Mouse (Mus musculus) heart, embryonic 13.5 days (tissue): ENCODE measurements around the gene Frmpd2. TPM values are rescaled to one million over a fixed set of nuclear protein-coding genes. Genes with fewer than 3 reads are reported as not detected.
"Not testable (repeated sequence)": the region's sequence is repeated elsewhere in the genome, so short reads cannot be mapped to it uniquely, and the experiment has no call there.

ENCODE experiments used
- ATAC-seq: fragments of 200-750 bp; cut with Nextera tagmentation; 2 replicates; pipeline ENCODE4 v1.8.0; 2017; ENCODE audit warnings: moderate TSS enrichment; ENCODE audit not compliant: insufficient number of reproducible peaks, low FRiP score, low TSS enrichment; ENCODE audit errors: extremely low read depth
- H3K27ac ChIP-seq: fragments of 300-500 bp; sonication (generic); replicated peaks from 2 replicates; pipeline ENCODE4 v1.5.1; 2015; ENCODE audit warnings: moderate library complexity, mild to moderate bottlenecking, inconsistent platforms
- H3K27me3 ChIP-seq: fragments of 300-500 bp; sonication (generic); replicated peaks from 2 replicates; pipeline ENCODE4 v1.6.1; 2015; ENCODE audit warnings: mild to moderate bottlenecking, inconsistent platforms
- H3K36me3 ChIP-seq: fragments of 300-500 bp; sonication (generic); 2 replicates; pipeline ENCODE4 v1.6.1; 2015; ENCODE audit warnings: mild to moderate bottlenecking, inconsistent platforms
- H3K4me1 ChIP-seq: fragments of 300-500 bp; sonication (generic); 2 replicates; pipeline ENCODE4 v1.6.1; 2015; ENCODE audit warnings: inconsistent platforms
- H3K4me2 ChIP-seq: fragments of 300-500 bp; sonication (generic); 2 replicates; pipeline ENCODE4 v1.6.1; 2015; ENCODE audit warnings: inconsistent platforms, mild to moderate bottlenecking, moderate library complexity
- H3K4me3 ChIP-seq: fragments of 300-500 bp; sonication (generic); 2 replicates; pipeline ENCODE4 v1.5.1; 2015; ENCODE audit warnings: moderate library complexity, mild to moderate bottlenecking, inconsistent platforms
- H3K9ac ChIP-seq: fragments of 300-500 bp; sonication (generic); 2 replicates; pipeline ENCODE4 v1.6.1; 2015; ENCODE audit warnings: inconsistent platforms, mild to moderate bottlenecking, moderate library complexity
- H3K9me3 ChIP-seq: fragments of 300-500 bp; sonication (generic); 2 replicates; pipeline ENCODE4 v1.6.1; 2016; ENCODE audit warnings: inconsistent platforms
- WGBS: fragments of 180-500 bp; shearing (Covaris S2); methylation state at CpG from one replicate; pipeline ENCODE4 v1.1.7; 2015; ENCODE audit warnings: mixed read lengths; 5-methylcytosine and 5-hydroxymethylcytosine counted together
- polyA plus RNA-seq: library from polyadenylated mRNA; unstranded; fragments of >200 nt; fragmentation: Nextera tagmentation; extraction: Ambion mirVana; gene quantifications from 2 replicates; pipeline ENCODE4 v1.2.1, GENCODE M21; 2015

Frmpd2 gene
- not detected in 2 replicates for polyA plus RNA-seq

GRCm38 (mm10) chr14:33471331-33471730 is at the start of gene Frmpd2:
Frmpd2 (plus strand) TSS chr14:33471696.
- H3K4me1 ChIP-seq, result peaks cover 12% of the 10 kb centered on the region
- H3K27me3 ChIP-seq, result no peaks in the 10 kb centered on the region
- H3K9me3 ChIP-seq, result no peaks in the 10 kb centered on the region
- H3K36me3 ChIP-seq, result no peaks in the 10 kb centered on the region
- H3K27ac ChIP-seq, result no peak within 1 kb of the TSS
- ATAC-seq, result no peak
- no peak within 1 kb of the TSS for H3K9ac ChIP-seq
- no peak within 1 kb of the TSS for H3K4me3 ChIP-seq
- 30% methylated on average over 3 of the region's 3 CpGs for WGBS
- H3K4me2 ChIP-seq, result no peak within 1 kb of the TSS

- Histone ChIP-seq H3K9ac (no peak overlapping the region), H3K36me3 (no peaks in the 10 kb centered on the region), H3K4me1 (peaks cover 12% of the 10 kb centered on the region; the same call in 1 of the 2 replicates), H3K9me3 (no peaks in the 10 kb centered on the region), H3K27ac (no peak overlapping the region), H3K4me2 (no peak overlapping the region), H3K27me3 (no peaks in the 10 kb centered on the region), H3K4me3 (no peak overlapping the region)
- ATAC-seq, result no peak
- WGBS, result 85% methylated on average over 1 of the region's 1 CpGs
Observed at GRCm38 (mm10) chr14:33423003-33423402, 48.5 kb upstream of the Frmpd2 start.

GRCm38 (mm10) chr14:33424124-33424523 is 47.4 kb upstream of the Frmpd2 start:
- H3K9ac ChIP-seq, result no peak overlapping the region

GRCm38 (mm10) chr14:33432485-33432884 is 39.0 kb upstream of the Frmpd2 start:
- 83% methylated on average over 4 of the region's 4 CpGs for WGBS
- ATAC-seq, H3K9ac ChIP-seq, H3K27me3 ChIP-seq, H3K27ac ChIP-seq, H3K4me2 ChIP-seq, H3K4me3 ChIP-seq, H3K4me1 ChIP-seq: not testable (repeated sequence)
- H3K9me3 ChIP-seq, result peaks cover 14% of the 10 kb centered on the region
- peaks cover 13% of the 10 kb centered on the region for H3K36me3 ChIP-seq

More at GRCm38 (mm10) chr14:33424124-33424523, 47.4 kb upstream of the Frmpd2 start:
- no peak overlapping the region for H3K4me3 ChIP-seq
- no peaks in the 10 kb centered on the region for H3K36me3 ChIP-seq
- H3K4me1 ChIP-seq, result peaks cover 12% of the 10 kb centered on the region; the same call in 1 of the 2 replicates
- H3K4me2 ChIP-seq, result no peak overlapping the region
- H3K9me3 ChIP-seq, result no peaks in the 10 kb centered on the region
- no peaks in the 10 kb centered on the region for H3K27me3 ChIP-seq
- H3K27ac ChIP-seq, result no peak overlapping the region
- ATAC-seq, result no peak

GRCm38 (mm10) chr14:33443780-33444179 is 27.7 kb upstream of the Frmpd2 start:
- Histone ChIP-seq H3K27me3 (peaks cover 2% of the 10 kb centered on the region), H3K4me2 (no peak overlapping the region), H3K9me3 (no peaks in the 10 kb centered on the region), H3K36me3 (no peaks in the 10 kb centered on the region), H3K9ac (no peak overlapping the region), H3K27ac (no peak overlapping the region), H3K4me3 (no peak overlapping the region), H3K4me1 (peaks cover 50% of the 10 kb centered on the region)
- ATAC-seq, result no peak
- WGBS, result 46% methylated on average over 2 of the region's 2 CpGs

- 37% methylated on average over 3 of the region's 3 CpGs for WGBS
- Histone ChIP-seq H3K9me3 (no peaks in the 10 kb centered on the region), H3K27me3 (peaks cover 19% of the 10 kb centered on the region), H3K4me1 (peaks cover 46% of the 10 kb centered on the region), H3K4me2 (peak overlapping the region; percentile 76), H3K36me3 (no peaks in the 10 kb centered on the region), H3K9ac (peak overlapping the region; percentile 98), H3K27ac (peak overlapping the region; percentile 94; the same call in 1 of the 2 replicates), H3K4me3 (peak overlapping the region; percentile 78)
- no peak for ATAC-seq
Observed at GRCm38 (mm10) chr14:33445962-33446361, 25.5 kb upstream of the Frmpd2 start.

GRCm38 (mm10) chr14:33446561-33447023 is 24.9 kb upstream of the Frmpd2 start:
- Histone ChIP-seq H3K4me1 (peaks cover 40% of the 10 kb centered on the region), H3K9ac (peak overlapping the region; percentile 98), H3K4me2 (peak overlapping the region; percentile 76), H3K9me3 (no peaks in the 10 kb centered on the region), H3K27me3 (peaks cover 24% of the 10 kb centered on the region), H3K36me3 (no peaks in the 10 kb centered on the region), H3K27ac (peak overlapping the region; percentile 94), H3K4me3 (peak overlapping the region; percentile 78)
- WGBS, result under 1% methylated on average over 57 of the region's 72 CpGs
- ATAC-seq, result peak; percentile 51

- H3K4me1 ChIP-seq, result peaks cover 36% of the 10 kb centered on the region
- H3K4me3 ChIP-seq, result peak within 1 kb of the TSS; percentile 78
- no peaks in the 10 kb centered on the region for H3K9me3 ChIP-seq
- peak within 1 kb of the TSS; percentile 94 for H3K27ac ChIP-seq
- H3K36me3 ChIP-seq, result no peaks in the 10 kb centered on the region
- peak within 1 kb of the TSS; percentile 76 for H3K4me2 ChIP-seq
- under 1% methylated on average over 69 of the region's 70 CpGs for WGBS
- H3K9ac ChIP-seq, result peak within 1 kb of the TSS; percentile 98
- peaks cover 24% of the 10 kb centered on the region for H3K27me3 ChIP-seq
- peak; percentile 99 for ATAC-seq
Observed at GRCm38 (mm10) chr14:33447027-33447569, 24.4 kb upstream of the Frmpd2 start, which contains the start of gene Mapk8. Mapk8 (minus strand) TSS chr14:33447158.

GRCm38 (mm10) chr14:33448276-33448675 is 23.2 kb upstream of the Frmpd2 start:
- peaks cover 24% of the 10 kb centered on the region for H3K27me3 ChIP-seq
- no peak overlapping the region for H3K9ac ChIP-seq
- peaks cover 27% of the 10 kb centered on the region for H3K4me1 ChIP-seq
- ATAC-seq, result no peak
- H3K4me2 ChIP-seq, result no peak overlapping the region
- H3K36me3 ChIP-seq, result no peaks in the 10 kb centered on the region
- no peak overlapping the region for H3K4me3 ChIP-seq
- WGBS, result 84% methylated on average over 4 of the region's 4 CpGs
- H3K9me3 ChIP-seq, result no peaks in the 10 kb centered on the region
- no peak overlapping the region for H3K27ac ChIP-seq

GRCm38 (mm10) chr14:33449296-33449840 is 22.1 kb upstream of the Frmpd2 start:
- 71% methylated on average over 2 of the region's 2 CpGs for WGBS
- Histone ChIP-seq H3K27me3 (peaks cover 24% of the 10 kb centered on the region), H3K9me3 (no peaks in the 10 kb centered on the region), H3K36me3 (no peaks in the 10 kb centered on the region), H3K4me3 (no peak overlapping the region), H3K9ac (no peak overlapping the region), H3K4me1 (peaks cover 16% of the 10 kb centered on the region), H3K27ac (no peak overlapping the region), H3K4me2 (no peak overlapping the region)
- ATAC-seq, result no peak

GRCm38 (mm10) chr14:33450331-33450730 is 21.2 kb upstream of the Frmpd2 start:
- H3K36me3 ChIP-seq, result no peaks in the 10 kb centered on the region
- no peaks in the 10 kb centered on the region for H3K9me3 ChIP-seq
- no peak for ATAC-seq
- H3K4me3 ChIP-seq, result no peak overlapping the region
- H3K9ac ChIP-seq, result no peak overlapping the region
- no peak overlapping the region for H3K27ac ChIP-seq
- H3K4me2 ChIP-seq, result no peak overlapping the region
- peaks cover 24% of the 10 kb centered on the region for H3K27me3 ChIP-seq
- peaks cover 12% of the 10 kb centered on the region for H3K4me1 ChIP-seq

- no peaks in the 10 kb centered on the region for H3K27me3 ChIP-seq
- 0 out of 2 replicates have a peak, but pooled peaks cover 2% of the 10 kb centered on the region for H3K9me3 ChIP-seq
- H3K9ac ChIP-seq, result no peak overlapping the region
- no peak overlapping the region for H3K4me2 ChIP-seq
- ATAC-seq, result no peak
- H3K4me3 ChIP-seq, result no peak overlapping the region
- WGBS, result 64% methylated on average over 3 of the region's 3 CpGs
- no peak overlapping the region for H3K27ac ChIP-seq
- no peaks in the 10 kb centered on the region for H3K36me3 ChIP-seq
- no peaks in the 10 kb centered on the region for H3K4me1 ChIP-seq
Observed at GRCm38 (mm10) chr14:33463658-33464057, 7.8 kb upstream of the Frmpd2 start.
